Mouse (Mus musculus) mouse trophoblast stem cell (cell line): ENCODE measurements around the gene Selenop.
"Not testable (repeated sequence)": the region's sequence is repeated elsewhere in the genome, so short reads cannot be mapped to it uniquely, and the experiment has no call there.

Source experiments
- in situ Hi-C, 2 experiments: fragments of 300-500 bp; cut with MseI, MboI; formaldehyde crosslinking; loops; 2 replicates in 1 of 2; 3 replicates in 1 of 2; pipeline ENCODE4 v1.15.1; 2025

Gene Selenop

DNA sequence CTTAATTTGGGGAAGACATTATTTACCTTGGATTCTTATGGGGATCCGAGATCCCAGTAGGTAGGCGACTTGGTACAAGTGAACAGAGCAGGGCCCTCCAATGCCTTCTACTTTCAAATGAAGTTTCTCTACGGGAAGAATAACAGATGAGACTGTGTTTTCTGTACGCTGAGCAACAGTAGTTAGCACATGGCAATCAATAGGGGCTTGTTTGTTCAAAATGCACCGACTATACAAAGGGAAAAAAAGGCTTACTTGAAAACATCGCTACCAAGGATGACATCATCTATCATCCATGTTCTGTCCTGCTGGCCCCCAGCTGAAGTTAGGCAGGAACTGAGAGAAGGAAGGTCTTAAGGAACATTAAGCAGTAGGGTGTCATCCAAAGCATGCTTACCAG, at the start of gene Selenop:
Gene Selenop, plus strand, starts transcription at position 301 of the 400 bp plus-strand sequence.
- in situ Hi-C loops: no loop called here

DNA sequence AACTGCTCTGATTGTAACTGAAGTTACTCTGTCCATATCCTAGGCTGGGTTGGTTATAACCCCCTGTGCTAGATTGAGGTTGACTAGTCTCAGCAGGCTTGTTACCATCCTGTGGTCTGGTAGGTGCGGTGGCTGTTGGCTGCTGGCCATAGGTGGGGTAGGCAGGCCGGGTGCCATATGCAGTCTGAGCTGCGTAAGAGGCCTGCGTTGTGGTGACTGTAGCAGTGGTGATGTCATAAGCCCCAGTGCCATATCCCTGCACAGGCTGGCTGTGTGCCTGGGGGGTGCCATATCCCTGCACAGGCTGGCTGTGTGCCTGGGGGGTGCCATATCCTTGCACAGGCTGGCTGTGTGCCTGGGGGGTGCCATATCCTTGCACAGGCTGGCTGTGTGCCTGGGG, 49.7 kb upstream of the Selenop start:
- in situ Hi-C loops: loop anchor here in 1 of 2 experiments (25.0 kb wide), 1 partner anchor 694 kb away; no protein-coding TSS in a partner anchor

DNA sequence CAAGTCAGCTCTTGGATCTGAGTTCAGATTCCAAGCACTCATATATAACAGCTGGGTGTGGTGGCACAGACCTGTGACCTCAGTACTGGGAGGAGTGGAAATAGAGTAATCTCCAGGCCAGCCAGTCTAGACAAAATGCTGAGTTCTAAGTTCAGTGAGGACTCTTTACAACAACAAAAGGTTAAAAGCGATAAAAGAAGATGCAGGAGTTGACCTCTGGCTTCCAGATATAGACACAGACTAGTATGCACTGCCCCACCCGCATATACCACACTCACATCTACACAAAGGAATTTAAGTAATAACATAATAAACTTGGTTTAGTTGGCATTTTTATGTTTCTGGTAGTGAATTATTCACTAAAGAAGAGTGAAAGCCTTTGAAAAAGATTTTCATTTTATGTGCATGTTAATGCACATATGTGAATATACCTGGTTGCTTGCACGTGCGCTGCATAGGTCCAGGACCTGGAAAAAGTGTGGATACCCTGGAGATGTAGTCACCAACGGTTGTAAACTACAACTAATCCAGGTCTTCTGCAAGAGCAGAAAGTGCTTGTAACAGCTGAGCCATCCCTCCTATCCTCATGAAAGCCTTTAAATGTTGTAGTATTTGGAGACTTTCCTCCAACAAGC, 45.4 kb upstream of the Selenop start:
- in situ Hi-C loops: loop anchor here in 1 of 2 experiments (25.0 kb wide), 1 partner anchor 689 kb away; no protein-coding TSS in a partner anchor

DNA sequence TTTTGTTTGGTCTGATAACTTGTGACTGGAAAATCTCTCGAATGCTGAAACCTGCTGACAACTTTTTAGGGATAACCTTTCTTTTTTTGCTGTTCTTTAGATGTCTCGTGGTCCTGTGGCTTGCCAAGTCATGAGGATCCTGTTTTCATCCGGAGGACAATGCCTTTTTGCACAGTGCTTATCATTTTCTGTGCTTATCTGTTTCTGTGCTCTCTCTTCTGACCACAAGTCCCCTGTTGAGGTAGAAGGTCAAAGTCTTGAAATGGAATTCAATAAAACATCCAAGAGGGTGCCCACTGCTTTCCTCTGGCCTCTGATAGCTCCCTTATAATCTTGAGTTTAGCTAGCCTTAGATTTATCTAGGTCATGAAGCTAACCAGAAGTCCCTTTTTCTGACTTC, 41.8 kb upstream of the Selenop start:
- in situ Hi-C loops: no loop called here

DNA sequence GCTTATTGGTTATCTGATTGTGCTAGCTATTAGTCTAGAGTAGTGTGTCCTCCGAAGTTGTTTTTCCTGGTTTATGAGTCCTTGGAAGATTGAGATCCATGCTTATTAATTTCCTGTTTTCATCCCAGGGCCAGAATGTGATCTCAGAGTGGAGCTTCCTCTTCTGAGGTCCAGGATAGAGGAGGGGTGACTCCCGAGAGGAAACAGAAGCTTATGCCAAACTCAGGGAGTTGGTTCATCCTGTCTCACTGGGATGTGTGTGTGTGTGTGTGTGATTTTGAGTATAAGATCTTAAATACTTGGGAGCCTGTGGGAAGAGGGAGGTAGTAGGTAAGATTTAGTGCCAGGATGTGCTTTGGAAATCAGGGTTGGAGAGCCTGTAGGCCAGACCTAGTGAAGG, 40.2 kb upstream of the Selenop start:
- in situ Hi-C loops: no loop called here

DNA sequence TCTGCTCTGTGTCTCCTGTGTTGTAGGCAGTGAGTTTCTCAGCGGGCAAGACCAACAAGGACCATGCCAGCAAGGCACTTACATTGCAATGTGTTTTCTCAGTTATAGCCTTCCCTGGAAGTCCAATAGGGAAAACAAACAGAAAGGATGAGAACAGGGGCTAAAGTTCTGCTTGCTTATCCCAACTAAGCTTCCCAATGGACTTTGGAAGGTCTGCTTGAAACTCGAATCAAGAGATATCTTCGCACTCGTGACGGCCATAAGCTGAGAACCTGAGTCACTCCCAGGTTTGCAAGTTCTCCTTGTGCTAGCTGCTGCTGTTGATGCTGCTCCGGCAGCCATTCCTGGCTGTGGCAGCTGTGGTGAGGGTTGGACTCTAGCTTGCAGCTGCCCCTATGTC, 39.4 kb upstream of the Selenop start:
- in situ Hi-C loops: no loop called here

DNA sequence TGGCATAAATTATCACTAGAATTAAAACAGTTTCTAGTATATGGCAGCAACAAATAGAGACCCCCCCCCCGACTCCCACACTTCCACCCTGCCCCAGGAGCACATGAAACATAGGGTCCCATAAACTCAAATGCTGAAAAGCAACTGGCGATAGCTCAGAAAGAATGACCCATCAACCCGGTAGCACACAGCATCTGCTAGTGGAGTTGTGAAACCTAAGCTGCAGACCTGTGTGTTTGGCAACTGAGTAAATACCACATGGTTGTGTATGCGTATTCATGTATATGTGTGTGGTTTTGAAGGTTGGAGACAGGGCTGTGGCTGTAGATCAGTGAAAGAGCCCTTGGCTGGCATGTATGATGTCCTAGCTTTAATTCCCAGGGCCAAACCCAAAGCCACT, 37.3 kb upstream of the Selenop start:
- in situ Hi-C loops: no loop called here

DNA sequence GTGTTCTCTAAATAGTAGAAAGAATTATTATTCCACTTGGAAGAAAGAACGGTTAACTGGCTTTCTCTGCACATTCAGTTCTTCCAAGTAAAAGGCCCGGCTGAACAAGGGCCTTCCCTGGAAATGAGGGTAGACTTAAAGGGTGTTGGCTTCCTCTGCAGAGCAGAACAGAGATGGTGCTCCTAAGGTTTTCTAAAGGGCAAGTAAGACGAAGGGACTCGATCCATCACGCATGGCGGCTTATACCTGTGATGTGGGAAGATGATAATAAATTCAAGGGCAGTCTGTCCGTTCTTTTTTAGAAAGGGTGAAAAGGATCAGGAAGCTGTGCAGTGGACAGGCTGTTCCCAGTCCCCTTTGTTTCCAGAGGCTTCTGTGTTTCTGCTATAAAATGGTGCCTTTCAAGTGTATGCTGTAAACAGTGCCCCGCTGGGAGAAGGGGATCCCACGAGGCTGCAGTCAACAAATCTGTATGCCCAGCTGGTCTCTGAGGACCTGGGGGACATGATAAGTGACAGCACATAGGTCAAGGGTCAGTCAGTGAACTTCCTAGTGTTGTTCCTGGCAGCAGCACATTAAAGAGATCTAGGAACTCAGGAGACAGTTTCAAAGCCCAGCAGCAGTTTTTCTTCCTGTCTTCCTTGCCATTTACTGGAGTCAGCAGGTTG, 36.0 kb upstream of the Selenop start:
- in situ Hi-C loops: no loop called here

DNA sequence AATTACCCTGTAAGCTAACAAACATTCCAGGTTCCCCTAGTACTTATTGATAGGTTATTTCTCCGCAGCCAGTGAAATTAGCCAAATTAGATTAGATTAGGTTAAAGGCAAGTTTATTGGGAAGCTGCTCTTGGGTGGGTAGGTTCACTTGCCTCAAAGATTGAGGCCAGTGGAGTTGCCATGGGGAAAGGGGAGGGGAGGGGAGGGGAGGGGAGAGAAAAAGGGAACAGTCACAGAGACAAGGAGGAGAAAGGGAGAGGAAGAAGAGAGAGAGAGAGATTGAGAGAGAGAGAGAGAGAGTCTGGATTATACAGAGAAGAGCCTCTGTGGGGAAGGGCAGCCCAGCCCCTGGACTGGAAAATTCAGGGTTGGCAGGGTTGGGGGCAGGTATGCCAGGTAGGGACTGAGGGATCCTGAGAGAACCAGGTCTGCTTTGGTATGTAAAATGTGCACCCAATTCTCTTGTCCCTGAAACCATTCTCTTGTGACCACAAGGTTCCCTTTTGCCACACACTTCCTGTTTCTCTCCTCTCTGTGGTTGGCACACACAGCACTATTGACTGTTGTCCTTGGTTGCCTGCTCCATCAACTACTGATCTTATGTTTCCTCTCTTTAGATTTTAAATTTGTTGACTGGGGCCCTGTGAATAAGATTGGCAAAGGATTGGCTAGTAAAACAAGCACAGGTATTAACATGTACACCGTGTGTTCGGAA, 34.4 kb upstream of the Selenop start:
- in situ Hi-C loops: no loop called here

DNA sequence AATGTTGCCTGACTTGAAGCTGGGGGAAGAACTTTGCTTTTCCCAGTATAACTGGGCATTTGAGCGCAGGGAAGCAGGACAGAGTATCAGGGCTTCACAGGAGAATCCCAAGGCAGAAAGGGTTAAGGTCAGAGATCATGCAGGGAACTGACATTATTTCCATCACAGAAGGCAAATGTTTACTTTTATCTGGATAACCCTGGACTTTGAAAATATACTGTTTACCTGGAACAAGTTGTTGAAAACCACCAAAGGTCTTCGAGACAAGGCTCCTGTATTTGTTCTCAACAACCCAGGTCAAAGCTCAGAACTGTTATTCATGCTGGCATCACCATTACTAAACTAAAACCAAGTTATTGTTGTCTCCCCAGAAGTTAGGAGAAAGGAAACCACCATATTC, 32.0 kb upstream of the Selenop start:
- in situ Hi-C loops: no loop called here

DNA sequence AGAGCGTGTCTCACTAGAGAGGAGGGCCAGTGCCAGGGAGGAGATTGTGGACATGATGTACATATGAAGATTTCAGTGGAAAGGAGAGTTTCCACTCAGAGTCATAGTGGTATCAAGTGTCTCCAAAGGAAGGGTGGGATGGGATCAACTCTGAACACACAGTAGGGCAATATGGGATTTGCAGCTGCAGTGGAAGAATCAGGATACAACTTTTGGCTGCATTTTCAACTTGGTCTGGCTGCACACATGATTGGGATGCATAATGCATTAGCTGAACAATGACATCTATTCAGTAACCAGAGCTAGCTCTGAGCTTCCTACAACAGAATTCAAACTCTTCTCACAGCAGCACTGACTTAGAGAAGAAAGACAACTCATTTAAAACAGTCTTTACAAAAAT, 30.4 kb upstream of the Selenop start:
- in situ Hi-C loops: no loop called here

DNA sequence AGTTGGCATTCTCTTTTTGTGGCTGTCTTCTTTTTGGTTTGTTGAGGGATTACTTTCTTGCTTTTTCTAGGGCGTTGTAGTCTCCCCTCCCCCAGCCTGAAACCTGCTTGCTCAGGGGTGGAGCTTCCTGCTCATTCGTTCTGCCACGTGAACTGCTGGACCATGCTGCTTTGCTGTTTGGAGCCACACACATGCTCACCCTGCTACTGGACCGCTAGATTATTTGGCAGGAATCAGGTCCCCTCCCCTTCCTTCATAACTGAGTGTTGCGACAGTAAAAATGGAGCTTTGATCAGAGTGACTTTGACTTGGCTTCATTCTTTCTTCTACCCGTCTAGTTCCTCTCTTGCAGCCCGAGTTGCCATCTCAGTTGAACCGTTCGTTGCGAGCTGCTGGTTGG, 23.3 kb upstream of the Selenop start:
- in situ Hi-C loops: not testable (repeated sequence)

DNA sequence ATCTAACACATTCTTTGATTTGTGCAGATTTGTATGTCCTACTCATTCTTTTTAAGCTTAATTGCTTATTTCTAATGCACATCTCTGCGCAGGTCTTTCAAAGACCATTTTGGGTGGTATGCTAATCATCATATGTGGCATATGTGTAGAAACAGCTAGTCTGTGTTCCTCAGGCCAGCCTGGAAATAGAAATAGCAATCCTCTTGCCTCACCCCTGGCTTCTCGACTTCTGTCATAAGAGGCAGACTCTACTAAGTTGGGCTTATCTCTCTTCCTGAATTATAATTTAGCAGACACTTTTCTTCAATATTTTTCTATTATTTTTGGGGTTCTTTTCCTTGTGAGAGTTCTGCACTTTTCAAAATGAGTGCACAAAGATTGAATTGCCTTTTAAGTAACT, 17.7 kb upstream of the Selenop start:
- in situ Hi-C loops: no loop called here

DNA sequence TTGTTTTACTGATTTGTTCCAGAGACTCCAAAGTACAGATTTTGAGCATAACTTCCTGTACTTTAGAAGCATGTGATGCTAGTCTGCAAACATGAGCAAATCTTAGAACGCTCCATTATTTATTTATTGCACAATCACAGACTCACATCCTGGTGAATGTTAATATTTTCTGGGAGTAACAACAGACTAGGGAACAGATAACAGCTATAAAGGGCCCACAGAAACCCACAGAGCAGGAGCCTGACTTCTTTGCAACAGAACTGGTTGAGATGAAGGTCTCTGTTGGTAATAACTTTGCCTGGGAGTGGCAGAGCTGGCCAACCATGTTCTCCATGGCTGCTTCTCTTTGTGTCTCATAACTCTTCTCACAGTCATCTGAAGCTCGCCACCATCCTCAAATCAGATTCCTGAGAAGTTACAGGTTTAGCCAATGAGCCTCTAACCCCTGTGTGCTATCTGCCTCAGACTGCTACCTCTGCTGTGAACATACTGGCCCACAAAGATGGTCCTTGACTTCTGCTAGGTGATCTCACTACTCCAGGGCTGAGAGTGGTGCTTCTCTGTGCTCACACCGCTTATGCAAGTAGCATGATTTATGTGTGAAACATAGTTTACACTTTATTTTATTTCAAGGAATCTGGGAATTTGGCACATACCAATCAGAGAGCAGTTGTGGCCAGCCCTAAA, 17.2 kb upstream of the Selenop start:
- in situ Hi-C loops: no loop called here

DNA sequence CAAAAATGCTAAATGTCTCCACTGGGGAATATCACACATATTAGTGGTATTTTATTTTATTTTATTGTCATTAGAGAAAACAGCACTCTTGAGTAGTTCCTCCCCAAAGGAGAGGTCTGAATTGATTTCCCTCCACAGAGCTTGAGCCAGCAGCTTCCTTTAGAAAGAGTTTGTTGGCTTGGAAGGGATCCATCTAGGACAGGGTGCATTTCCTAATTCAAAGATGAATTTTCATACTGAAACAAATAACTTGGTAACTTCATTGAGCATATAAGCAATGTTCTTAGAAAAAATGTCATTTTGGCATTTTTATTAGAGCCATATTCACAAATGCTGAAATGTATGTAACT, 16.7 kb upstream of the Selenop start:
- in situ Hi-C loops: no loop called here

DNA sequence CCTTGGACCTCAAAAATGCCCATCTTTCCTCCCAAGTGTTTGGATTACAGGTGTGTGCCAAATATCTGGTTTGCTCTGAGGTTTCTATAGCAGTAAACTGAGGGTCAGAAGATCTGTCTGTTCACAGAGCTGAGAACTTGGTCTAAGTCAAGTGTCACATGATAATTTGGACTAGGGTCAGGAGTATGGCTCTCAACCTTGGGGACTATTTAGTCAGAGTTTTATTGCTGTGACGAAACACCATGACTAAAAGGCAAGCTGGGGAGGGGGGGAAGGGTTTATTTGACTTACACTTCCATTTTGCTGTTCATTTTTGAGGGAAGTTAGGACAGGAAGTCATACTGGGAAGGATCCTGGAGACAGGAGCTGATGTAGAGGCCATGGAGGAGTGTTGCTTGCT, 9.3 kb upstream of the Selenop start:
- in situ Hi-C loops: no loop called here

DNA sequence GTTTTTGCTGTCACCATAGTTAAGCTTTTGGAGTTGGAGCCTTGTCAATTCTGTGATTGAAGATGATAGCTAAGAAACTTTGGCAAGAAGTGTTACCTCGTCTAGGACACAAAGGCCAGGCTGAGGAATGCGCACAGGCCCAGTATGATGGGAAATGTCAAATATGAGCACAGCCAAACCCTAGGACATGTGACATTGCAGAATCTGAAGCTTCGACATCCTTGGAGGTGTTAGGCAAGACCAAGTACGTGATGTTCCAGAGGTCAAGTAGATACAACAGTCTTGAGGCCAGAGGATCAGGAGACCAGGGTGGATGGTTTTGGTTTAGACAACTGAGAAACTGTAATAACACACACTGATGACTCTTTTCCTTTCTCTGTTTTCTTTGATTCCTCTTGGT, 8.0 kb upstream of the Selenop start:
- in situ Hi-C loops: no loop called here

DNA sequence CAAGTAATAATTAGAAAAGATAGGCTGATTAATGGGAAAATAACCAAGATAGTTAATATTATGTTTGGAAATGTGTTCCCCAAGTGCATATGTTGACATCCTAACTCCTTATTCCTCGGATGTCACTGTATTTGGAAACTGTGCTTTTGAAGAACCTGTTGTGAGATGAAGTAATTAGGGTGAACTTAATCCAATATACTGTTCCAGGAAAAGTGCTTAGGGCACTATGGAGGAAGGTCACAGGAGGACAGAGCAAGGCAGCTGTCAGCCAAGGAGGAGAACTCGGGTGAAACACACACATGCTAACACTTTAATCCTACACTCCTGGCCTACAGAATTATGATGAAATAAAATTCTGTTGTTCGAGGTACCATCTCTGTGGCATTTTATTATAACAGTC, 5.5 kb upstream of the Selenop start:
- in situ Hi-C loops: no loop called here

DNA sequence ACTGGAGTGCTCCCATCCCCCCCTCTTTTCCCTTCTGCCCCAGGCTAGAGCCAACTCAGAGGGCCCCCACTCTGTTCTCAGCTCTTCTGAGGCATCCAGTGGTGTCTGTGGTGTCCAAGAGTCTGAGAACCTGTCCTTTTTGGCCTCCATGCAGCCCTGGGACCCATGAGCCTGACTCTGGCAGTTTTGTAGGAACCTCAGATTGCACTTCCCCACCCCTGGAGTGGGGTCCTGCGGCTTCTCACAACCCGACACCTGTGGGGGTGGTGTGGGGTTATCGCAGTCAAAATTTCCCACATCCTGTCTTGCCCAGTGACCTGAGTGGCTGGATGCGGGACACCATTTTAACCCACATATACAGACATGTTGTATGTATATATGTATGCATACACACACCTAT, 4.1 kb upstream of the Selenop start:
- in situ Hi-C loops: no loop called here

DNA sequence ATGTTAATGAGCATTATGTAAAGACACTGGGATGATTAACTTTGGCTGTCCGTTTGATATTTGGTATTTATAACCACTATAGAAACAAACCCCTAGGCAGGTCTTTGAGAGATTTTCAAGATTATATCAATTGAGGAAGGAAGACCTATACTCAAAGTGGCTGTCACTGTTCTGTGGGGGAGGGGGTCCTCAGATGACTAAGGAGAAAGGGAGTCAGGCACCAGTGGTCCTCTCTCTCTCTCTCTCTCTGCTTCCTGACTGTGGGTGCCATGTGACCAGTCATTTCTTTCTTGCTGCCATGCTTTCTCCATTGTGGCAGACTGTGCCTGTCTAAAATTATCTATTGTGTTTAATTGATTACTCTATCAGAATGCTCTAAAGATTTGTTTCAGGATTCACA, 3.5 kb upstream of the Selenop start:
- in situ Hi-C loops: no loop called here

DNA sequence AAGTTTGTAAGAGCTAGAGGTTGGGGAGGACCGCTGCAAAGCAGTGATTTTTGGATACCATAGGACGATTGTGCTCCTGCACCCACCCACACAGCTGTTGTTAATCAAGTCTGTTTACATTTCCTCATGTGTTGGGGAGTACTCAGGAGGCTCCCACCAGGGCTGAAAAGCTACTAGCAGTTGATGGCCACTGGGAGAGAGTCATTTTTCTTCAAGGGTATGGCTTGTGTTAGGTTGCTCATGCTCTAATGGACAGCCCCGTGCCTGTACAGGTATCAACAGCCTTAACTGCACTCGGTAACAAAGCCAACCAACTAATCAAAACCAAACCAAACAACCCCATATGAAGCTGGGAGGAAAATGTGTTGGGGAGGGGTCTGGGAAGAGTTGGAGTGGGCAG, 1.1 kb downstream of the Selenop start:
- in situ Hi-C loops: no loop called here

DNA sequence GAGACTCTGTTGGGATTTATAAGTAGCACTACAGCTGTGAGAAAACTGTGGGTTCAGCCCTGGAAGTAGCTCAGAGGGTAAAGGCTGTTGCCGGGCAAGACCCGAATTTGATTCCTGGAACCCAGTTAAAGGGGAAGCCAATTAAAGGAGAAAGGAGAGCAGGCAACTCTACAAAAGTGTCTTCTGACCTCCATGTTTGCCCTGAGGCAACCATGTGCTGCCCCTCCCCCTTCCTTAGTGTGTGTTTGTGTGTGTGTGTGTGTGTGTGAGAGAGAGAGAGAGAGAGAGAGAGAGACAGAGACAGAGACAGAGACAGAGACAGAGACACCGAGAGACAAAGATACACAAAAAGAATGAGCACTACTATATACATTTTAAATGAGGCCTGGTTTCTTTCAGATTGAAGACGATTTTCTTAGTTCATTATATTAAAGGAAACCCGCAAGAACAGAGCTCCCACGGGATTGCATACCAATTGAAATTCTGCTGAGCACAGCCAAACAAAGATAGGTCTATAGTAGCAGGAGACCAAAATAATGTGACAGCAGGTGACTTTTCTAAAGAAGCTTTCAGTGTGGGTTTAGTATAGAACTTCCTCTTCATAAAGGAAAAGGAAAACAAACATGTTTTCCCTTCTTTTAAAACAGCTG, 1.8 kb downstream of the Selenop start:
- in situ Hi-C loops: no loop called here
